Mouse (Mus musculus) right cerebral cortex, postnatal 14 days (tissue): ENCODE measurements around the gene D5Ertd577e.
"Not testable (repeated sequence)": the region's sequence is repeated elsewhere in the genome, so short reads cannot be mapped to it uniquely, and the experiment has no call there.

Source experiments
- DNase-seq: peaks from one replicate; pipeline ENCODE4 v3.0.0; 2022

Gene D5Ertd577e

GRCm38 (mm10) chr5:95456506-95456905 lies at the start of gene D5Ertd577e:
Gene D5Ertd577e, plus strand, starts transcription at chr5:95456806.
- not testable (repeated sequence) for DNase-seq

GRCm38 (mm10) chr5:95510458-95510857 lies 53.9 kb downstream of the D5Ertd577e start, which contains the start of gene Gm3286:
Gene Gm3286, plus strand, starts transcription at chr5:95510758.
- DNase-seq = not testable (repeated sequence)
